Mouse (Mus musculus) CD4-positive, CD25-positive, alpha-beta regulatory T cell, adult 4 months (primary cell): ENCODE measurements around the gene Rtn4rl1. TPM values are rescaled to one million over a fixed set of nuclear protein-coding genes. Genes with fewer than 3 reads are reported as not detected.

Experiments used
- ATAC-seq: one replicate; pipeline ENCODE4 v1.8.0; 2017
- polyA plus RNA-seq, 2 experiments: library from polyadenylated mRNA; unstranded; fragments of 100-300 nt; shearing (Covaris generic); gene quantifications; one replicate each; pipeline ENCODE4 v1.2.1; 2017

Rtn4rl1 gene
- polyA plus RNA-seq, 2 experiments from 2014 or later = 1.5 to 1.8 TPM

DNA sequence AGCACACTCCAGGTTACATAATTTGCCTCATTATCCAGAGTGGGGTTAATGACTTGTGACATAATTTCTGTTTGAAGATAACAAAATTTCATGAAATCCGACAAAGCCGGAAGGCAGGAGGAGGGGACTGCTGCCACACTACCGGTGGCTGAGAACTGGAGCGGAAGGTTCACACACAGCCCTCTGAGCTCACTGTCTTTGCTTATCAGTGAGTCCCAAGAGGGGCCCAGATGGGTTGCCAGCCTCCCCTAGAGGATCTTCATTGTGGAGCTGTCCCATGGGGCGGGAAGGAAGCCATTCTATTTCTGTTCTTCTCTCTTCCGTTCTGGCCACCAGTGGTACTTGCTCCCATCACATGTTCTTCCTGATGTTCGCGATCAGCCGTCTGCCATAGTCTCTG is 107.4 kb downstream of the Rtn4rl1 start:
- no peak for ATAC-seq

DNA sequence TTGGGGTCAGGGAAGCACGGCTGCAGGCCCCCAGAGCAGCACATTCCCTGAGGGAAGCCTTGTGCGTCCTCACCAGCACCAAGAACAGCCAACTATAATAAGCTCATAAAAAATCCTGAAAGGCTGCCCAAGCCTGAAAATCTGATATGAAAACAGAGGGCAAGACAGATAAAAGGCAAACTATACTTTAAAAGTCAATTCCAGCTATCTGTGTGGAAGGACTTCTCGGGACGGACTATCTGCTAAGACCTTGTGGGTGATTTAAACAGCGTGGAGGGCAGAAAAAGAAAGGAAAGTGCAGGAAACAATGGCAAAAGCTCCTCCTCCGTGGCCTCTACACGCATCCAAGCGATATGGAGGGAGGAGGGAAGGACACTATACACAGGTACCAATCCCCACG is 111.2 kb downstream of the Rtn4rl1 start:
- no peak for ATAC-seq

DNA sequence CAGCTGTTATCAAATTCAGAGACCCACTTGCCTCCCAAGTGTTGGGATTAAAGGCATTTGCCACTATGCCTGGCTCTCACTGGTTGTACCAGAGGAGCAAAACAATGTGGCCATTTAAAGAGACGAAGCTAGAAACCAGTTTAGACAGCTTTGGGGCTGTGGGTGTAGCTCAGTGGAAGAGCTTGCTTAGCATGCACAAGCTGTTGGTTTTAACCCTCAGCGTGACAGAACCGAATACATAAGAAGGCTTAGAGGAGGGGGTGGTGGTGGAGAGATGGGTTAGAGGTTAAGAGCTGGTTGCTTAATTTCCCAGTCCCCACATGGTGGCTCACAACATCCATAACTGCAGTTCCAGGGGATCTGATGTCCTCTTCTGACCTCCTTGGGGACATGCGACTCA is 115.1 kb downstream of the Rtn4rl1 start:
- no peak for ATAC-seq

DNA sequence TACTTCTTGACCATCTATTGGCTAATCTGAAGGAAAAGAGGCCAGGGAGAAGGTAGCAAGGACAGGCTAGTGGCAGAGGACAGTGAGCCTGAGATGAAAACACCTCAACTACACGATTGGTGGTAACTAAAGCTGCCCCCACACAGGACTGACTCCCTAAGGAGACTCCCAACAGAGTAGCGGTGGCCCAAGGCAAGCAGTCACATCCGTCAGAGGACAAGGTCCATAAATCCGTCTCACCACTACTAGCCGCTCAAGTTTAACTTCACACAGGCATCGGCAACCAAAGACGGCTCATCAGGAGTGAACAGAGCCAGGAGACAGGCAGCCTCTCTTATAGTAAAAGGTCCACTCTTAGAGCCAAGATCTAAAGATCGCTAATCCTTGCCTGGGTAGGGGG is 117.2 kb downstream of the Rtn4rl1 start:
- ATAC-seq = no peak

DNA sequence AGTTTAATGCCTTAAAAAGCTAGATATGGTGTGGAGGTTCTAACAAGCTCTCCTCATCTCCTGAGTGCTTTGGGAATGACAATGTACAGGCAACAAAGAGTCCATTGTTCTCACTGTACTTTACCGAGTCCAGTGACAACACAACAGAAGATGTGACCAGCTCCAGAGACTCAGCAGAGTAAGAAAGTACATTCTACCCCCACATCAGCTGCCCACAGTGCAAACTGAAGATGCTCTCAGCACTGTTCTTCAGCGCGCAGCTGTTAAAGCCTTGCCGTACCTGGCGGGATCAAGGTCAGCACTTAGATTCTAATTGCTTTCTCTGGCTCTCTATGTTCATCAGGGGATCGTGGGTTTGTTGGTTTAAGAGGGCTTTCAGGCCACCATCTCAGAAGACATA is 118.2 kb downstream of the Rtn4rl1 start:
- no peak for ATAC-seq

DNA sequence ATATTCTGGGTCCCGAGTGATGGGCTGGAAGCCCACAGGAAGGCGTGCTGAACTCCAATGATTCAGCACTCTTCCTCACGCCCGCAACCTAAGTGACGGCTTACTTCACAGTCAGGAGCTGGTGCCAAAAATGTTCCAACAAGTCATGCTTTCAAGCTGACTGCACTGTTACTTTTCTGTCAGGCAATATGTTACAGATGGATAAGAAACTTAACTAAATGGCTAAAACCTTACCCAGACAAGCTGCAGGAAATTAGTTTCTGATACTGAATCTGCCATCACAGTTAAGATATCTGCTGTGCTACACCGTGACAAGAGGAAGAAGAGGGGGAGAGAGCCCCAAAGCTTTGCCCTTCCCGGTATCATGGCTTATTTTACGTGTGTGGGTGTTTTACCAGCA is 120.3 kb downstream of the Rtn4rl1 start:
- ATAC-seq = no peak

Other genes starting within 250 kb of the Rtn4rl1 start
- gene Hic1, start 24.3 kb upstream of the Rtn4rl1 start, polyA plus RNA-seq = under 1 TPM in 1 of 2 experiments, not detected in 1; 0.36 TPM
- gene Ovca2, start 14.9 kb upstream of the Rtn4rl1 start, polyA plus RNA-seq = 10 to 100 TPM; 19.2 to 29.4 TPM
- gene Dph1, start 2.5 kb upstream of the Rtn4rl1 start, polyA plus RNA-seq = 10 to 100 TPM; 11.0 to 20.6 TPM
- 100 to 1,000 TPM; 214 to 322 TPM for gene Rpa1, start 154.5 kb downstream of the Rtn4rl1 start, polyA plus RNA-seq
- 10 to 100 TPM; 21.2 to 31.7 TPM for gene Smyd4, start 154.7 kb downstream of the Rtn4rl1 start, polyA plus RNA-seq
- 1 to 10 TPM; 3.4 to 6.9 TPM for gene Serpinf1, start 228.9 kb downstream of the Rtn4rl1 start, polyA plus RNA-seq
- gene Serpinf2, start 245.8 kb downstream of the Rtn4rl1 start, polyA plus RNA-seq = under 1 TPM in 1 of 2 experiments, not detected in 1; 0.32 TPM